Mouse (Mus musculus) ZHBTc4 (cell line): Measurements from ENCODE around the gene Pacsin2.

Source experiments
- DNase-seq: peaks from one replicate; pipeline ENCODE4 v3.0.0-alpha.2; 2011; ENCODE audit warnings: low read depth, low spot score

Gene Pacsin2

GRCm38 (mm10) chr15:83464083-83464904, at the start of gene Pacsin2:
Pacsin2 (minus strand) TSS chr15:83464606.
- peak; percentile 100 for DNase-seq

DNA sequence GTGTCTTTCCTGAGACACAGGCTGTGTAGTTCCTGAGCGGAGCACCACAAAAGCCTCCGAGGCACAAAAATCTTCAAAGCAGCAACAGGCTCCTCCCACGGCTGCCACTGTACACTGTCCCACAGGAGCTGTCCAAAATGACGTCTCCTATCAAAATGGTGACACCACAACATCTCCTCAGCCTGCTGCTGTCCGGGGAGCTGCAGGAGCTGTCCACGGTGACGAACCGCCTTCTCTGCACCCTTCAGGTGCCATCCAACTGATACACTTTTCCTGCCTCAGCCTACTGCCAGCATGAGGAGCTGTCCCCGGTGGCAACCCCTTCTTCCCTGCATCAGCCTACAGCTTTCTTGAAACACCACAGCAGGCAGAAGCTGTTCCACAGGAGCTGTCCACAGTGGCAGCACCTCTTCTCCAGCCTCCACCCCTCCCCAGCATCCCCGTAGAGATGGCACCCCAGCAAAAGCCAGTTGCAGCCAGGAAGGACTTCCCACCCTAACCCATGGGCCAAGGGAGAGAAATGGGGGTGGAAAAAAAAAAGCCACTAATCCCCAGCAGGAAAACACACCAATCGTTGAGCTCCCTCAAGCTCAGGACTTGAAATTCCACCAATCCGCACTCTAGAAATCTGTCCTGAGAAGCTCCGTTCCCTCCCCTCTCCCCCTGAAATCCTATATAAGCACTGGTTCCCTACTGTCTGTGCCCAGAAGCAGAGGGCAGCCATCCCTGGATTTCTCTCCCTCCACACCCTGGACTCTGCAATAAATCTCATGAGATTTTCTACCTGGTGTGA, 48.3 kb upstream of the Pacsin2 start:
- DNase-seq, result peak; percentile 84

DNA sequence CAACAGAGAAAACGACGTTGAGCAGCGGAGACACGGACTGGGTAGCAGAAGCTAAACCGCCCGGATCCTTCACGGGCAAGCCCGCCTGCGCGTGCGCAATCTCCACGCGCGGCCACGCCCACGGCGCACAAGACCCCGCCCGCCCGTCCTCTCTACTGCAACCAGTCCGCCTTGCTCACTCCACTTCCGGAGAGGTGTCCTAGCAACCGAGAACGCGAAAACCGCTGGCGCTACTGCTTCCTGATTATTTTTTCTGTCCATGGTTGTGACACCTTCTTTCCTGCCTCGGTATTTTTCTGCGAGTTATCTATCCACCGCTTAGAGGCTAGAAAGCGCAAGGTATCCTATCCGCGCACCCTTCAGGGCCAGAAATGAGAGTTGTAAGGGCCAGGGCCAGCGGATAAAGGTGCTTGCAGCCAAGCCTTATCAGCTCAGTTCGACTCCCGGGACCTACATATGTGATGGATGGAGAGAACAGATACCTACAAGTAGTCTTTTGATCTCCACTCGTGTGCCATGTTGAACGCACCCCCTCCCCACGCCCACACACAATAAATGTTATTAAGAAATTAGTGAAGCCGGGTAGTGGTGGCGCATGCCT, 46.5 kb upstream of the Pacsin2 start, which contains the start of gene Ttll1:
Gene Ttll1 (minus strand): TSS at position 89 of the 601 bp plus-strand sequence.
- peak; percentile 98 for DNase-seq

GRCm38 (mm10) chr15:83509950-83510804, 45.8 kb upstream of the Pacsin2 start:
- peak; percentile 54 for DNase-seq

- DNase-seq, result peak; percentile 85
Observed at GRCm38 (mm10) chr15:83501483-83501882, 37.1 kb upstream of the Pacsin2 start.

GRCm38 (mm10) chr15:83500352-83500751, 35.9 kb upstream of the Pacsin2 start:
- peak; percentile 84 for DNase-seq

DNA sequence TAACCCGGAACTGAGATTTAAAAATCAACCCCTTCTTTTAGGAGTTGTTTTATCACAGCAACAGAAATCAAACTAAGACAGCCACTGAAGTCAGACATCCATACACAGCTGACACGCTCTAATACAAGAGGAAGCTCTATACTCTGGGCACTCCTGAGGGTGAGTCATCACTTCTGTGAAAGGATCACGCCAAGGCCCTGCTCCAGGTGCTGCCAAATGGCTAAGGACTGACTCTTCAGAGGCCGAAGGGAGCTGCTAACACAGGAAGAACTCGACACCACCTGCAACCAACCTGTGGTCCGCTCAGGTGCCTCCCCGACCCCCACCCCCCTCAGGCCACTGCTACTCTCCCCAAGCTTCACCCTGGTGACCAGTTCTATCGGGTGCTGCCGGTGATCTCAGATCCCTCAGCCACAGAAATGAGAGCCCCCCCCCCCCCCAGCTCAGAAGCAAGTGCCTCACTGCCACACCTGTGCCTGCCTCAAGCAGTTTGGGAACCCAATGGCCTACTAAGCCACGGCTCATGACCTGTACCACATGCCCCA, 34.9 kb upstream of the Pacsin2 start:
- no peak for DNase-seq

GRCm38 (mm10) chr15:83497299-83497698, 32.9 kb upstream of the Pacsin2 start:
- peak; percentile 78 for DNase-seq

DNA sequence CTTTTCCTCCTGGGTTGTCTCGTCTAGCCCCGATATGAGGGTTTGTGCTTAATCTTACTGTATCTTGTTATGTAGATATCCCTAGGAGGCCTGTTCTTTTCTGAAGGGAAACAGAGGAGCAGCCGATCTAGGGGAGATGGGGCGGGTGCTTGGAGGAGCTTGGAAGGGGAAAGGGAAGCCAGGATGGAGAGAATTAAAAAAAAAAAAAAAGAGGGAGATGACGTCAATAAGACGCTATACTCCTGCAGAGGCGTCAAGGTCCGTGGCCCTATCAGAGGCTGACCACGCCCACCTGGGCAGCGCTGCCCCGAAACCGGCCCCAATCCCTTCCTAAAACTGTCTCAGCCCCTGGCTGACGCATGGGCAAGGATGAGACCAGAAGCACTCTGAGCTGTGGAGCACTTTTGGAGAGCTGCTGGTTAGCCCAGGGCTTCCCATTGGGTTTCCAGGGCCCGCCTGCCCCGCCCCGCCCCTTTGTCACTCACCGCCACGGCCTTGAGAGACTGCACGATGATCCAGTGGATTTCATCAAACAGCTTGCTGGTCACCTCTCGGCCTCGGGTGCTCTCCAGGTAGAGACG, 31.5 kb upstream of the Pacsin2 start:
- peak; percentile 52 for DNase-seq

DNA sequence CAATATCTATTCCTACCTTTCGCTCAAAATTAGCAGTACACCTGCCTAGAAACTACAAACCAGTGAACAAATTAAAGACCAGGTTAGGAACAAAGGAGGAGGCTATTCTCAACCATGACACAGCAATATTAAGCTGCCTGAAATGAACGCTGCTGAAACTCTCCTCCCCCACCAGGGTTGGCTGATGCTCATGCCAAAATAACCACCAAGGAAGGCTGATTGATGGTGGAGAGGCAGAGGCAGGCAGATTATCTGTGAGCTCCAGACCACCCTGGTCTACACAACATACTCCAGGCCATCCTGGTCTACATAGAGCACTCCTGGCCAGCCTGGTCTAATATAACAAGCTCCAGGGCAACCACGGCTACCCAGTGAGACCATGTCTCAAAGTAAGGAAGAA, 30.8 kb upstream of the Pacsin2 start:
- no peak for DNase-seq

- DNase-seq, result no peak
Observed at GRCm38 (mm10) chr15:83494572-83494920, 30.1 kb upstream of the Pacsin2 start.

DNA sequence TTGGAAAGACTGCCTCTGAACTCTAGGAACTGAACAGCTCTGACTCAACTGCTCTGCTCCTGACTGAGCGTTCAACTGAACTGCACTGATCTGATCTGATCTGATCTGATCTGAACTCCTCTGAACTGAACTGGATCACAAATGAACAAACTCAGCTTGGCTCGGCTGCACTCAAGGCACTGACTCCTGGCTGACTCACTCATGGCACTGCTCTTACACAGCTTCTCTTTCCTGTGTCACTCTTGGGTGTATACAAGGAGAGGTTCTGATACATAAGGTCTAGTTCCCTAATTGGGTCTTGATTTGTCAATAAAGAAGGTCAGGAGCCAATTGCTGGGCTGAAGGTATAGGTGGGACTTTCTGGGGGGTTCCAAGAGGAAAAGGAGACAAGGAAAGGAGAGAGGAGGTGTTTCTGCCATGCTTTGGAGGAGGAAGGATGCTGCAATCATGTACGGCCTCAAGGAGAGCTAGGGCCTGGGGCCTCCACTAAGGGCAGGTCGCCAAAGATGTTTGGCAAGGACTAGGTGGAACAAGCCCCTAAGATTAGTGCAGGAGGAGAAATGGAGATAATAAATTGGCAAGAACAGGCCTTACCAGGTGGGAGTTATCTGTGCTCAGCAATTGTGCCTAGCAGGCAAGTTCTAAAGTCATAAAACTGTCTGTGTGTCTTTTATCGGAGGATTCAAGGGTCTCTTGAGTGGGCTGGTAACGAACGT, 29.6 kb upstream of the Pacsin2 start:
- DNase-seq, result no peak

DNA sequence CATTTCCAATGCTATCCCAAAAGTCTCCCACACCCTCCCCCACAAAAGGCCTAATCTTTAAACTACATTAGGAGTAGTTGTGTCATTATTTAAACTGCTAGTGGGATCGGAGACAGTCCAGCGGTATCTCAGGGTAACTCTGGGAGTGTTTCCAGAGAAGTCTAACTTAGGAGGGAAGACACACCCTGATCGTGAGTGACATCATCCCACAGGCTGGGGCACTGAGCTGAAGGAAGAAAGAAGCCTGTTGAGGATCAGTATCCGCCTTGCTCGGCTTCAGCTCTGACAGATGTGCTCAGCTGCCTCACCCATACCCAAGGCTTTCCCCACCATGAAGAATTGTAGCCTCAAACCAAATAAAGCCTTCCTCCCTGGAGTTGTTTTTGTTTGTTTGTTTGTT, 27.5 kb upstream of the Pacsin2 start:
- DNase-seq, result no peak

DNA sequence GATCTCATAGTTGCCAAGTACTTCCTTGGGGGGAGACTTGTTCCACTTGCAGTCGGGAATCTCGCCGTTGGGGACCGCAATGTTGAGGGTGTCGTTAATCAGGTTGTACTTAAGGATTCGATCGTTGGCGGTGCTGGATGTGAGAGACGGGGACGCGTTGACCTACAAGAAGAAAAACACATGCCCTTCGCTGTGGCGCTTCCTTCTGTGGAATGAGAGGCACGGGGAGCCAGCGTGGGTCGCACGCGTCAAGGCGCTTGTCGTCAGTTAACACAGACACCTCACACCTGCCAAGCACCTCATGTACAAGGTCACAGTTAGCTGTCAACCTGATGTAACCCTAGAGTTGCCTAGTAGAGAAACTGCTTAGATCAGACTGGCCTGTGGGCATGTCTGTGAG, 25.1 kb upstream of the Pacsin2 start:
- DNase-seq, result peak; percentile 34

GRCm38 (mm10) chr15:83487477-83488115, 23.2 kb upstream of the Pacsin2 start:
- DNase-seq, result no peak

- DNase-seq, result peak; percentile 64
Observed at GRCm38 (mm10) chr15:83484311-83484710, 19.9 kb upstream of the Pacsin2 start.

GRCm38 (mm10) chr15:83483482-83483881, 19.1 kb upstream of the Pacsin2 start:
- DNase-seq, result peak; percentile 82

DNA sequence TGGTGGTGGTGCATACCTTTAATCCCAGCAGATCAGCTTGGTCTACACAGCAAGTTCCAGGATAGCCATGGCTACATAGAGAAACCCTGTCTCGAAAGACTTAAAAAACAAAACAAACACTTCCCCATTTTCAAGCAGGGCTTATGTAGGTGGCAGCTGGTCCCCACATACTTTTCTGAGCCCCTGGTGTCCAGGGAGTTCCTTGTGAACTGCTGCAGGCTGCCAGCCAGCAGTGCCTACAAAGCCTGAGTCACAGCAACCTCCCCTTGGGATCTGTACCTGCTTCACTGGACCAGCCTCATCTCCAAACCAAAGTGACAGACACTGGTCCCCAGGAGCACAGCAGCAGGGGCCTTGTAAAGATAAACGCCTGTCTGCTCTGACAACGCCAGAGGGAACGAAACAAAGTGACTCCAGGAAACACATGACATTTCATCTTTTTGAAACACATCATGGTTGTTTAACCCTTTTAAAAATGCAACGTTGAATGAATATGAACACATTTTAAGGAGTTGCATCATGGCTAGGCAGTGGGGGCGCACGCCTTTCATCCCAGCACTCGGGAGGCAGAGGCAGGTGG, 18.3 kb upstream of the Pacsin2 start:
- DNase-seq, result no peak

DNA sequence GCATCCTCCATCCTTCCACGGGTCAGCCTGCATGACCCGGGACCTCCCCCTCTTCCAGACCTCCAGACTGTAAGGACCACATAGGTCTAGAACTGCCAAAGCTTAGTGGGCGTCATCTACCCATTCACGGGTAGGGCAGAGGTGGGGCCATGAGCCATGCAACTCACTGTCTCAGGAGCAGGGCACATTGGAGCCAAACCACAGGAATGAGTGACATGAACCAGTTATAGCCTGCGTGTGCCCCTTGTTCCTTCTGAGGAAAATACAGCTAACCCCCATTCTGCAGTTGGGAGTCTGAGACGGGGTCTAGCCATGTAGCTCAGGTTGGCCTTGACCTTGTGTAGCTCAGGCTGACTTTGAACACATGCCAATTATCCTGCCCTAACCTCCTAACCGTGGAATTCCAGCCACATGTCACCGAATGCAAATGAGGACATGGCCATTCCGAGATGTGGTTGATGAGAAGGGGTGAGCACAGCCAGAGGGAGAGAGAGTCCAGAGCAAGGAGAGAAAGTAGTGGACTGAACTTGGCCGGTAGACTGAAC, 16.9 kb upstream of the Pacsin2 start:
- peak; percentile 31 for DNase-seq
